Mouse (Mus musculus) myocyte (in vitro differentiated cells): ENCODE results near the gene Rps28. TPM values are rescaled to one million over a fixed set of nuclear protein-coding genes. Genes with fewer than 3 reads are reported as not detected.
A peak's percentile ranks its signal among the peaks of the same experiment; 100 is the strongest.

Experiments
- H3K27me3 ChIP-seq: one replicate; pipeline ENCODE4 v1.6.1; 2011; ENCODE audit not compliant: control insufficient read depth, insufficient read depth, insufficient read length
- H3K36me3 ChIP-seq: one replicate; pipeline ENCODE4 v1.6.1; 2011; ENCODE audit not compliant: control insufficient read depth, insufficient read depth
- H3K4me2 ChIP-seq: one replicate; pipeline ENCODE4 v1.6.1; 2011; ENCODE audit warnings: low read depth, control low read depth
- H3K4me3 ChIP-seq: one replicate; pipeline ENCODE4 v1.5.1; 2011; ENCODE audit warnings: mild to moderate bottlenecking, control low read depth, moderate library complexity
- H3K79me2 ChIP-seq: one replicate; pipeline ENCODE4 v1.6.1; 2011; ENCODE audit not compliant: control insufficient read depth, insufficient read depth
- H3ac ChIP-seq: one replicate; pipeline ENCODE4 v1.6.1; 2011; ENCODE audit not compliant: control insufficient read depth, insufficient read length
- CEBPB ChIP-seq: IDR thresholded peaks from 2 replicates; pipeline ENCODE4 v1.6.1; 2011; ENCODE audit warnings: mild to moderate bottlenecking, moderate library complexity; ENCODE audit not compliant: poor library complexity, insufficient read depth, severe bottlenecking
- E2F4 ChIP-seq: IDR thresholded peaks from one replicate; pipeline ENCODE4 v1.6.1; 2011; ENCODE audit warnings: mild to moderate bottlenecking, control low read depth, moderate library complexity; ENCODE audit not compliant: insufficient read depth
- MAX ChIP-seq: IDR thresholded peaks from one replicate; pipeline ENCODE4 v1.6.1; 2011; ENCODE audit warnings: low read depth, mild to moderate bottlenecking, control low read depth
- MYOD1 ChIP-seq, 3 experiments: IDR thresholded peaks; one replicate each; pipeline ENCODE4 v1.6.1; 2011; ENCODE audit warnings: control low read depth in 2 of 3, low read depth in 2 of 3, mild to moderate bottlenecking in 2 of 3, moderate library complexity in 1 of 3; ENCODE audit not compliant: insufficient read length in 2 of 3, control insufficient read depth in 1 of 3
- MYOG ChIP-seq, 3 experiments: IDR thresholded peaks; one replicate each; pipeline ENCODE4 v1.6.1; 2011; ENCODE audit warnings: control low read depth in 2 of 3, low read depth in 2 of 3, mild to moderate bottlenecking in 2 of 3; ENCODE audit not compliant: insufficient read length in 2 of 3, control insufficient read depth in 1 of 3, insufficient read depth in 1 of 3
- POLR2A ChIP-seq: IDR thresholded peaks from one replicate; pipeline ENCODE4 v1.6.1; 2011; ENCODE audit warnings: low read depth, mild to moderate bottlenecking, control low read depth, moderate library complexity; ENCODE audit not compliant: insufficient read length
- POLR2AphosphoS2 ChIP-seq: IDR thresholded peaks from one replicate; pipeline ENCODE4 v1.6.1; 2011; ENCODE audit warnings: low read depth, control low read depth; ENCODE audit not compliant: insufficient read length
- REST ChIP-seq: IDR thresholded peaks from one replicate; pipeline ENCODE4 v1.6.1; 2011; ENCODE audit warnings: mild to moderate bottlenecking, control low read depth, moderate library complexity; ENCODE audit not compliant: insufficient read depth, insufficient read length
- SRF ChIP-seq: IDR thresholded peaks from one replicate; pipeline ENCODE4 v1.6.1; 2011; ENCODE audit warnings: low read depth; ENCODE audit not compliant: control insufficient read depth, insufficient read length
- TCF12 ChIP-seq: IDR thresholded peaks from one replicate; pipeline ENCODE4 v1.6.1; 2011; ENCODE audit warnings: mild to moderate bottlenecking, control low read depth; ENCODE audit not compliant: poor library complexity, insufficient read depth, severe bottlenecking
- TCF3 ChIP-seq: IDR thresholded peaks from one replicate; pipeline ENCODE4 v1.6.1; 2011; ENCODE audit warnings: low read depth, control low read depth; ENCODE audit not compliant: insufficient read length
- USF1 ChIP-seq: IDR thresholded peaks from one replicate; pipeline ENCODE4 v1.6.1; 2011; ENCODE audit warnings: low read depth, mild to moderate bottlenecking, control low read depth, moderate library complexity
- polyA plus RNA-seq: library from polyadenylated mRNA; unstranded; fragments of >200 nt; fragmentation: generic; extraction: Trizol; gene quantifications from one replicate; pipeline ENCODE4 v1.2.1, GENCODE M21; 2012; ENCODE audit warnings: missing spikeins

Gene Rps28
- polyA plus RNA-seq, 1 experiment, result 6,768 TPM

DNA sequence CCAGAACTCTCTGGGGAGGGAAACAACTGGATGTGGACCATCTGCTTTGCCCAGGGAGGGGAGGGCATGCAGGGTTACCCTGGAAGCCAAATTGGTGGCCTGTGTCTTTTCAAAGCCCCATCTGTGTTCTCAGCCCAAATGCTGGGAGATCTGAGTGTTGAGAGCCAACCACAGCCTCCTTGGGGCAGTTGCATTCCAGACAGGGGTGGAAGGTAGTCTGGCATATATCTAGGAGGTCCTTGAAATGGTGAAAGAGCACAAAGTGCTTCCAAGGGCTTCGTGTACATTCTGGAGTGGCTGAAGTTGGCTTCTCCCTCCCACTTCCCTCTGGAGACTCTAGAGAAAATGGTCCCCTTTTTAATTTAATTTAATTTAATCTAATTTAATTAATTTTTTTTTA is 19.6 kb downstream of the Rps28 start:
- Histone ChIP-seq H3K36me3 (no peaks in the 10 kb centered on the region), H3K4me2 (no peak overlapping the region), H3K79me2 (no peaks in the 10 kb centered on the region), H3K27me3 (no peaks in the 10 kb centered on the region), H3K4me3 (no peak overlapping the region), H3ac (no peak overlapping the region)
- no peak for TF ChIP-seq POLR2A
- TF ChIP-seq MAX, result no peak
- TF ChIP-seq E2F4, result no peak
- TF ChIP-seq REST, result no peak
- TF ChIP-seq MYOG (IDR thresholded peaks at IDR 0.05; ENCODE audit: control insufficient read depth in 1 of 3, insufficient read depth in 1 of 3, insufficient read length in 2 of 3, low read depth in 2 of 3), result no peak
- TF ChIP-seq USF1, result no peak
- no peak for TF ChIP-seq TCF12

GRCm38 (mm10) chr17:33804205-33804604 is 20.2 kb downstream of the Rps28 start:
- Histone ChIP-seq H3K27me3 (no peaks in the 10 kb centered on the region), H3ac (no peak overlapping the region), H3K4me2 (no peak overlapping the region), H3K36me3 (no peaks in the 10 kb centered on the region), H3K79me2 (no peaks in the 10 kb centered on the region), H3K4me3 (no peak overlapping the region)
- TF ChIP-seq MYOG (IDR thresholded peaks at IDR 0.05; ENCODE audit: control insufficient read depth in 1 of 3, insufficient read depth in 1 of 3, insufficient read length in 2 of 3, low read depth in 2 of 3) (no peak), CEBPB (no peak), POLR2A (no peak), REST (no peak), TCF3 (no peak), USF1 (no peak), MAX (no peak), POLR2AphosphoS2 (no peak), TCF12 (no peak), MYOD1 (IDR thresholded peaks at IDR 0.05; ENCODE audit: control insufficient read depth in 1 of 3, insufficient read length in 2 of 3, low read depth in 2 of 3) (no peak), E2F4 (no peak), SRF (no peak)

GRCm38 (mm10) chr17:33802221-33802620 is 22.1 kb downstream of the Rps28 start:
- H3K4me2 ChIP-seq, result no peak overlapping the region
- no peaks in the 10 kb centered on the region for H3K27me3 ChIP-seq
- H3K36me3 ChIP-seq, result no peaks in the 10 kb centered on the region
- H3K4me3 ChIP-seq, result no peak overlapping the region
- H3ac ChIP-seq, result no peak overlapping the region
- TF ChIP-seq POLR2A, result no peak
- TF ChIP-seq SRF, result no peak
- no peaks in the 10 kb centered on the region for H3K79me2 ChIP-seq

DNA sequence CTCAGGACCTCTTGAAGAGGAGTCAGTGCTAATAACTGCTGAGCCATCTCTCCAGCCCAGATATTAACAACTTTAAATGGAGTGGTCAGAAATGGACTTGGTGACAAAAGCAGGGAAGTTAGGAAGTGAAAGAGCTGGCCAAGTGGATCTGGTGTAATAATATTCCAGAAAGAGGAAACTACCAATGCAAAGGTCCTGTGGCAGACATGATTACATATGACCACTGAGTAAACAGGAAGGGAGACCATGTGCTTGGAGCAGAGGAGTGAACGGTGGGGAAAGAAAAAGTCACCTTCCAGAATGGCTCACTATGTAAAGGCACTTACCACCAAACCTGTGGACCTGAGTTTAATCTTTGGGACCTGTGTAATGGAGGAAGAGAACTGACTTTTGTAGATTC is 25.1 kb downstream of the Rps28 start:
- H3K27me3 ChIP-seq, result no peaks in the 10 kb centered on the region
- H3K36me3 ChIP-seq, result no peaks in the 10 kb centered on the region
- H3K4me2 ChIP-seq, result no peak overlapping the region
- H3K4me3 ChIP-seq, result no peak overlapping the region
- no peak for TF ChIP-seq MYOD1 (IDR thresholded peaks at IDR 0.05; ENCODE audit: control insufficient read depth in 1 of 3, insufficient read length in 2 of 3, low read depth in 2 of 3)
- TF ChIP-seq SRF, result no peak
- no peaks in the 10 kb centered on the region for H3K79me2 ChIP-seq
- H3ac ChIP-seq, result no peak overlapping the region

GRCm38 (mm10) chr17:33798306-33798705 is 26.1 kb downstream of the Rps28 start:
- Histone ChIP-seq H3K4me2 (no peak overlapping the region), H3ac (no peak overlapping the region), H3K36me3 (no peaks in the 10 kb centered on the region), H3K27me3 (no peaks in the 10 kb centered on the region), H3K79me2 (no peaks in the 10 kb centered on the region), H3K4me3 (no peak overlapping the region)
- TF ChIP-seq REST (no peak), E2F4 (no peak), CEBPB (no peak), MAX (no peak), TCF3 (no peak), USF1 (no peak)

GRCm38 (mm10) chr17:33788732-33789131 is 35.6 kb downstream of the Rps28 start:
- Histone ChIP-seq H3K79me2 (no peaks in the 10 kb centered on the region), H3ac (no peak overlapping the region), H3K4me2 (peak overlapping the region; percentile 19), H3K4me3 (no peak overlapping the region), H3K27me3 (no peaks in the 10 kb centered on the region), H3K36me3 (no peaks in the 10 kb centered on the region)
- TF ChIP-seq MYOG (IDR thresholded peaks at IDR 0.05; ENCODE audit: control insufficient read depth in 1 of 3, insufficient read depth in 1 of 3, insufficient read length in 2 of 3, low read depth in 2 of 3), result no peak
- no peak for TF ChIP-seq REST
- TF ChIP-seq CEBPB, result no peak
- TF ChIP-seq TCF3, result no peak
- no peak for TF ChIP-seq MYOD1 (IDR thresholded peaks at IDR 0.05; ENCODE audit: control insufficient read depth in 1 of 3, insufficient read length in 2 of 3, low read depth in 2 of 3)
- no peak for TF ChIP-seq POLR2A
- no peak for TF ChIP-seq USF1
- TF ChIP-seq E2F4, result no peak
- no peak for TF ChIP-seq SRF
- TF ChIP-seq MAX, result no peak
- no peak for TF ChIP-seq TCF12
- TF ChIP-seq POLR2AphosphoS2, result no peak
